Mouse (Mus musculus): ENCODE data around the gene Wdr26.

- TF ChIP-seq POLR2A (IDR thresholded peaks at IDR 0.05; ENCODE audit: insufficient read length, low read depth) (no peak), E2F4 (IDR thresholded peaks at IDR 0.05; ENCODE audit: insufficient read depth) (no peak), MYOD1 (IDR thresholded peaks at IDR 0.05; ENCODE audit: control insufficient read depth in 1 of 3, insufficient read length in 2 of 3, low read depth in 2 of 3) (no peak), TCF12 (IDR thresholded peaks at IDR 0.05; ENCODE audit: insufficient read depth, poor library complexity, severe bottlenecking) (no peak), MAX (IDR thresholded peaks at IDR 0.05; ENCODE audit: low read depth) (no peak)
Observed at GRCm38 (mm10) chr1:181245067-181245466, 33.3 kb upstream of the Wdr26 start.

All from myocyte (in vitro differentiated cells).